Mouse (Mus musculus): ENCODE data around the gene Mertk.

The Mertk gene

DNA sequence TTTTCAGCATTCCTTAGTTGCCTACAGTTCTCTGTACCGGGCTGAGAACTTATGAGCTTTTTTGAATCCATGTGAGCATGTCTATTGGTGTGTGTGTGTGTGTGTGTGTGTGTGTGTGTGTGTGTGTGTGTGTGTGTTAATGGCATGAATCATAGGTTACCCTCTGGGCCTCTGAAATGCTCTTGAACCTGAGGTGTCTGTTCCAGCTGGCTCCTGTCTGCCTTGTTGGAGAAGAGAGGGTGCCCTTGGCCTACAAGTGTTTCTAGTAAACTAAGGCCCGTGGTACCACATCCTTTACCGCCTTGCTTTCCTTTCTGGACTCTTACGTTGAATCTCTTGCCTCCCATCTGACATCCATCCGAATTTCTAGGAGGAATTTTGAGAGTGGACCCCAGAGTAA, 27.3 kb downstream of the Mertk start:
- no peak for DNase-seq

DNA sequence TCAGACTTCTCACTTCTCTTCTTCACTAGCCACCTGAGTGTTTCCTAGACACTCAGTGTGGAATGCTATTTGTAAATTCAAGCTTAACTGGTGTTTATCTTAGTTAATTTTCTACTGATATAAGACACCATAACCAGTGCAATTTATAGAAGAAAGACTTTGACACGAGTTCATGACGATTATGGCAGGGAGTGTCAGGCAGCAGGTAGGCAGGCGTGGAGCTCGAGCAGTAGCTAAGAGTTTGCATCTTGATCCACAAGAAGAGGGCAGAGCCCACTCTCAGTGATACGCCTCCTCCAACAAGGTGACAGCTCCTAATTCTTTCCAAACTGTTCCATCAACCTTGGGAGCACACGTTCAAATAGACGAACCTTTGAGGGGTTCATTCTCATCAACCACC, 27.9 kb downstream of the Mertk start:
- DNase-seq, result no peak

DNA sequence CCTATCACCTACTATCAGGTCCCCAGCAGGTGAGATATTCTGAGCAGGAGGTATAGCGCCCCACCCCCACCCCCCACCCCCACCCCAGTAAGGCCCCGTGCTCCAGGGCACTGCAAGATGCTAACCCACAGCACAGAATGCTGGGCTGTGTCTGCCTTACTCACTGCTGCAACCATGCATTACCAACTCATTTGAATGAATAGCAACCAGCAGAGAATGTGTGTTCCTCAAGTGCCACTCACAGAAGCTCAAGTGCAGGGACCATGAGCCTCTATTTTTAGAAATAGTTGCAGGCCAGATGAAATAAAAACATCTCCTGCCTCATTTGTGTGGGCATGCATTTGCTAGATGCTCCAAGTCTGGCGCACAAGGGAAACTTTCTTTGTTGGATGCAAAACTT, 28.8 kb downstream of the Mertk start:
- peak in 1 of 2 experiments; percentile 27 for DNase-seq

- DNase-seq, result no peak
Observed at GRCm38 (mm10) chr2:128728066-128728465, 29.3 kb downstream of the Mertk start.

- no peak for DNase-seq
Observed at GRCm38 (mm10) chr2:128729141-128729540, 30.4 kb downstream of the Mertk start.

GRCm38 (mm10) chr2:128731514-128731913, 32.8 kb downstream of the Mertk start:
- DNase-seq, result no peak

- no peak for DNase-seq
Observed at GRCm38 (mm10) chr2:128731951-128732350, 33.2 kb downstream of the Mertk start.

GRCm38 (mm10) chr2:128735089-128735488, 36.3 kb downstream of the Mertk start:
- peak; percentile 48 to 75 for DNase-seq

- no peak for DNase-seq
Observed at GRCm38 (mm10) chr2:128737051-128737450, 38.3 kb downstream of the Mertk start.

DNA sequence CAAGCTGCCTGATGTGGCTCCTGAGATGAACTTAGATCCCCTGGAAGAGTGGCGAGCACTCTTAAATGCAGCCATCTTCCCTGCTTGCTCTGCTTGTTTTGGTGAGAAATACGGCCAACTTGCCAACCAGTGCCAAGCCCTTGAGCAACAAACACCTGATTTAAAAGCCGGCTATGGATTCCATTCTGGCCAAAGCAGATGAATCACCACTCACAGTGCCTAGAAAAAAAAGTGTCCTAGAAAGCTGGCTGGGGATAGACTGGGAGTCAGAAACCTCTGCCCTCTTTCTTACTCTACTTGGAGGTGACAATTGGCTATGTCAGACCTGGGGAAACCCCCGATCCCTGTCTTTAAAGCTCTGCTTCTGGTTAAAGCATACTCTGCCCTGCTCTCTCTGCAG, 39.0 kb downstream of the Mertk start:
- DNase-seq, result no peak

GRCm38 (mm10) chr2:128738725-128739258, 40.0 kb downstream of the Mertk start:
- DNase-seq, result peak in 1 of 2 experiments; percentile 37

DNA sequence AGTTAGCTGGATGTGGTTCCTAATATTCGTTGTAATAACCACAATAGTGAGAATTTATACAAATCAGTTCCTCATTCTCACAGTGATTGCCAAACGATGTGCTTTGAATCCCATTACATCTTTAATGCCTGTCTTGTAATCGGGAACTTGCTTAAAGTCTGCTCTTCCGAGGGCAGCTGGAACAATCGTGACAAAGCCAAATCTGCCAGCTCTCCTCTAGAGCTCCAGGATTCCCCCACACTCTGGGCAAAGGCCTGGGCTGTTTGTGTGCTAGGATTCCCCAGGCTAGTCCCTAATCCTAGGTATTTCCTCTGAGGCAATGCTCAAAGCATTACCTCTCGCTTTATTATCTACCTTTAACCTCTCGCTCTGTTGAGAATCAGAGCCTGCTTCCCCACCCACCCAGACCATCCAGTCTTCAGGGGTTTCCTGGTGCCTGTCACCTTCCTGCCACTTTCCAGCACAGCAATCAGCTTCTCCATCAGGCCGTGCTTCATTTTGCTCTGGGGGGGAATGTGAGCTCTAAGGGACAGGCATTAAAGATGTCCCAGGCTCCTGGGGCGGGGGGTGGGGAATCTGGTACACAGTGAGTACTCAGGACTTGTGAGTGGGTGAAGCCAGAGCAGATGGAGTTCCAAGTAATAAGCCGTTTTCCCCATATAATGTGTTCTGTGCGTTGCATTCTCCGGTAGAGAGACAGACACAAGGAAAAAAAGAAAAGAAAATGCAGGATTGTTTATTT, 47.3 kb downstream of the Mertk start:
- peak; percentile 18 to 59 for DNase-seq

DNA sequence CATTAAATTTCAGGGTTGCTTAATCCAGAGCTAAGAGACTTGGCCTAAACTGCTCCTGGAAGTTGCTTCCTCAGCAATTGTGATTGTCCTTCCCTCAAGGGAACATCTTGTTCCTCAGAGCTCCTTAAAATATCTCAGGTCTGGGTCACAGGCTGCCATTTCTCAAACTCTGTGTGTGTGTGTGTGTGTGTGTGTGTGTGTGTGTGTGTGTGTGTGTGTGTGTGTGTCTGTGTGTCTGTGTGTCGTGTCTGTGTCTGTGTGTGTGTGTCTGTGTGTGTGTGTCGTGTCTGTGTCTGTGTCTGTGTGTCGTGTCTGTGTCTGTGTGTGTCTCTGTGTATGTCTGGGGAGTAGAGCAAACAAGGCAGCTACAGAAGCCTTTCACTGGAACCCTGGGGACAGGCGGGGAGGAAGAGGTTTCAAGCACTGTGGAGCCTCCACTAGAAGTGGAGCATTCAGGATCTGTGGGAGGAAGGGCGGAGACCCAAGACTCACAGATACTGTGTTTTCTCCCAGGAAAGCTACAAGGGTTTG, 47.9 kb downstream of the Mertk start:
- peak in 1 of 2 experiments; percentile 40 for DNase-seq

GRCm38 (mm10) chr2:128747433-128748028, 48.8 kb downstream of the Mertk start:
- DNase-seq, result peak in 1 of 2 experiments; percentile 33

GRCm38 (mm10) chr2:128748171-128748570, 49.4 kb downstream of the Mertk start:
- no peak for DNase-seq

- no peak for DNase-seq
Observed at GRCm38 (mm10) chr2:128751030-128751429, 52.3 kb downstream of the Mertk start.

- DNase-seq, result peak in 1 of 2 experiments; percentile 45
Observed at GRCm38 (mm10) chr2:128753295-128753873, 54.6 kb downstream of the Mertk start.

- no peak for DNase-seq
Observed at GRCm38 (mm10) chr2:128755149-128755691, 56.5 kb downstream of the Mertk start.

DNA sequence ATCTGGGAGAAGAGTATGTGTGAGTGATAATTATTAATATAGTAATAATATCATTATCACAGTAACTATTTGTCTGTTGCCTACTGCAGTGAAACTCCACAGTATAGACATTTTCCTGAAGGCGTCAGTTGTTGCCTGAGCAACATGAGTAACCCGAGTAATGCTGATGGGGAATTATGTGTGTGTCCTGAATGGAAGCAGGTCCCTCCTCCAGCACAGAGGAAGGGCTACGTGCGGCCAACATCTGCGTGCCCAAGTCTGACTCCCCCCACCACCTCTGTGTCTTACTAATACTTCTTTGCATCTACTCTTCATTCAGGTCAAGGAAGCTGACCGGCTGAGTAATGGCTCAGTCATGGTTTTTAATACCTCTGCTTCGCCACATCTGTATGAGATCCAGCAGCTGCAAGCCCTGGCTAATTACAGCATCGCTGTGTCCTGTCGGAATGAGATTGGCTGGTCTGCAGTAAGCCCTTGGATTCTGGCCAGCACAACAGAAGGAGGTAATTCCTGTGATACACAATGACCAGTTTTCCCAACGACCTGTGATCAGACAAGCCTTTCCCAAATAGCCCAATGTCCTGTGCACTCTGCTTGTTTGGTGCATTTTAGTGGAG, 60.1 kb downstream of the Mertk start:
- peak in 1 of 2 experiments; percentile 40 for DNase-seq

DNA sequence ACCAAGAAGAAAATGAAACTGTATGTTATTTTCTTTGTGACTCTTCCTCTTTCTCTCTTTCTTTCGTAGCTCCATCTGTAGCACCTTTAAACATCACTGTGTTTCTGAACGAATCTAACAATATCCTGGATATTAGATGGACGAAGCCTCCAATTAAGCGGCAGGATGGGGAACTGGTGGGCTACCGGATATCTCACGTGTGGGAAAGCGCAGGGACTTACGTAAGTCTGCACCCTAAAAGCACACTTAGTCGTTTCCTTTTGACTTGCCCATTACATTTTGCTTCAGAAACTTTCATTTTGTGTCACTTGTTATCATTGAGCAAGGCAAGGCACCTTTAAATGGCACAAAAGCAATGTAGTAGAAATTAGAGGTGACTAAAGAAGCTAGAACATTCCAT, 63.3 kb downstream of the Mertk start:
- DNase-seq, result no peak

- DNase-seq, result no peak
Observed at GRCm38 (mm10) chr2:128765787-128766186, 67.0 kb downstream of the Mertk start.

DNA sequence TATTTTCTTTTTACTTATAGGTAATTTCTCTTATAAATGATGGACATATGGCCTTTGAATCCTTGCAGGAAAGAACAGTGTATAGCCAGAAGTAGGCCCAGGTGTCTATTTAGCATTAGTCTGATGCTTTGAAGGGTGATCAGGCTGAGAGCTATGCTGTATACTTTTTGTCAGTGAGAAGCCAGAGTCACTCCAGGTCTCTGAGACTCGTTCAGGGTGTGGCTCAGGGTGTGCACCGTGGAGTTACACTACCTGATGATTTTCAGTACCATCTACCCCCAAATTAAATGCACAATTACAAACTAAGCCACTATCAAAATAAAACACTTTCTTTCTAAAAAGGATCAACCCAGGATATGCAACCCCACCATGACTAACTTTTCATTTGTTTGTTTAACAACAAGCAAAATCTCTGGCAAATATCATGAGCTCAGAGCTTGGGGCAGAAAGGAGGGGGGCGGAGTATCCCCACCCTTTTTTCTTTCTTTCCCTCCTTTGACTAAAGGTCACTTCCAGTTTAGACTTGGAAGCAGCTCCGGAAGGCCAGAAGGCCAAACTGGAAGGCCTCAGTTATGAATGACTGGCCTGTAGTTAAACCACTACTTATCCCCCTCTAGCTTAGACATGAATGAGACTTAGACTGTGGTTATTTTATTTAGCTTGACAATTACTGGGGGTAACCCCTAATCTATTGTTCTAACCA, 69.9 kb downstream of the Mertk start:
- no peak for DNase-seq
